Comparison of ENCODE assay signal across 12 mouse cellular contexts in genomic region chr8:91990952-91991351, GRCm38 (mm10).
A peak's percentile ranks its signal among the peaks of the same experiment; 100 is the strongest.
DNase-seq lines count a peak whose midpoint lies in the region; ATAC-seq and TF ChIP-seq lines count a peak whose summit lies in the region.
"Had no signal": no experiment of that assay in that cellular context is flagged by ENCODE, and none has a peak within 500 bp of the region (broad histone marks: within the 10 kb centered on the region; RNA-seq: fewer than 3 reads in every experiment).

No protein-coding gene starts in this region.

- H3K4me1 ChIP-seq in forebrain, embryonic 13.5 days: peaks cover 44% of the 10 kb centered on the region
- no peaks in the 10 kb centered on the region; the same call in 1 of the 2 replicates for H3K4me1 ChIP-seq in forebrain, postnatal 0 days (ENCODE audit: insufficient read depth)
- H3K4me1 ChIP-seq in kidney, embryonic 14.5 days (ENCODE audit: control insufficient read depth, insufficient read depth, low read length): 0 out of 2 replicates have a peak, but pooled peaks cover 3% of the 10 kb centered on the region
- peaks cover 48% of the 10 kb centered on the region for H3K4me1 ChIP-seq in midbrain, embryonic 15.5 days
- H3K4me1 ChIP-seq in intestine, embryonic 15.5 days (replicated peaks): 0 out of 2 replicates have a peak, but pooled peaks cover 3% of the 10 kb centered on the region

- TF ChIP-seq CTCF in forebrain, postnatal 0 days (IDR thresholded peaks at IDR 0.05; ENCODE audit: low read depth): no peak

- no peak overlapping the region for H3K4me3 ChIP-seq in forebrain, embryonic 13.5 days
- H3K4me3 ChIP-seq in forebrain, postnatal 0 days (ENCODE audit: low read depth, low read length): no peak overlapping the region
- no peak overlapping the region for H3K4me3 ChIP-seq in kidney, embryonic 14.5 days (ENCODE audit: low read length)
- H3K4me3 ChIP-seq in midbrain, embryonic 15.5 days: no peak overlapping the region
- H3K4me3 ChIP-seq in intestine, embryonic 15.5 days (replicated peaks): no peak overlapping the region
- H3K4me3 ChIP-seq: liver, embryonic 13.5 days had no signal

- peaks cover 84% of the 10 kb centered on the region for H3K27me3 ChIP-seq in forebrain, embryonic 13.5 days
- 0 out of 2 replicates have a peak, but pooled peaks cover 5% of the 10 kb centered on the region for H3K27me3 ChIP-seq in forebrain, postnatal 0 days (ENCODE audit: insufficient read depth, low read length)
- peaks cover 29% of the 10 kb centered on the region for H3K27me3 ChIP-seq in kidney, embryonic 14.5 days (ENCODE audit: control insufficient read depth, insufficient read depth, low read length)
- H3K27me3 ChIP-seq in midbrain, embryonic 15.5 days (replicated peaks): peaks cover 5% of the 10 kb centered on the region; the same call in 1 of the 2 replicates
- H3K27me3 ChIP-seq in intestine, embryonic 15.5 days (replicated peaks): peaks cover 4% of the 10 kb centered on the region; the same call in 1 of the 2 replicates

- intact Hi-C loops in heart, postnatal 10 days (cut with DNase I): no loop called here
- intact Hi-C loops in left cerebral cortex, postnatal 14 days (cut with DNase I): no loop called here

- no peak overlapping the region for H3K27ac ChIP-seq in forebrain, embryonic 13.5 days
- no peak overlapping the region for H3K27ac ChIP-seq in forebrain, postnatal 0 days (ENCODE audit: low read depth, low read length)
- no peak overlapping the region for H3K27ac ChIP-seq in kidney, embryonic 14.5 days (ENCODE audit: low read depth, low read length)
- peak overlapping the region; percentile 84 for H3K27ac ChIP-seq in midbrain, embryonic 15.5 days
- H3K27ac ChIP-seq in intestine, embryonic 15.5 days: no peak overlapping the region
- H3K27ac ChIP-seq: liver, embryonic 13.5 days; stomach, postnatal 0 days had no signal

- ATAC-seq in forebrain, embryonic 13.5 days: no peak
- no peak for ATAC-seq in forebrain, postnatal 0 days
- ATAC-seq in kidney, embryonic 14.5 days (ENCODE audit: low FRiP score, low TSS enrichment): no peak
- ATAC-seq in midbrain, embryonic 15.5 days (replicated peaks): no peak
- ATAC-seq in intestine, embryonic 15.5 days: no peak

- peak overlapping the region; percentile 48 for H3K4me2 ChIP-seq in forebrain, embryonic 13.5 days
- no peak overlapping the region for H3K4me2 ChIP-seq in forebrain, postnatal 0 days (ENCODE audit: low read depth)
- H3K4me2 ChIP-seq in kidney, embryonic 14.5 days (replicated peaks; ENCODE audit: low read depth, low read length): no peak overlapping the region
- peak overlapping the region; percentile 44 for H3K4me2 ChIP-seq in midbrain, embryonic 15.5 days
- H3K4me2 ChIP-seq in intestine, embryonic 15.5 days (replicated peaks): no peak overlapping the region

- H3K36me3 ChIP-seq in forebrain, embryonic 13.5 days (ENCODE audit: poor library complexity, severe bottlenecking): no peaks in the 10 kb centered on the region
- no peaks in the 10 kb centered on the region for H3K36me3 ChIP-seq in forebrain, postnatal 0 days (ENCODE audit: insufficient read depth)
- no peaks in the 10 kb centered on the region for H3K36me3 ChIP-seq in kidney, embryonic 14.5 days (ENCODE audit: control insufficient read depth, insufficient read depth, low read length)
- no peaks in the 10 kb centered on the region for H3K36me3 ChIP-seq in midbrain, embryonic 15.5 days (replicated peaks)
- H3K36me3 ChIP-seq in intestine, embryonic 15.5 days: no peaks in the 10 kb centered on the region
- H3K36me3 ChIP-seq: liver, embryonic 13.5 days had no signal

- no peak for DNase-seq in forebrain, postnatal 0 days
- peak; percentile 29 to 35 for DNase-seq in kidney, postnatal 36 days
- DNase-seq in heart, postnatal 10 days: peak; percentile 34 to 41
- no peak for DNase-seq in left cerebral cortex, postnatal 14 days (ENCODE audit: low spot score in 2 of 2)
- DNase-seq: adrenal gland, postnatal 14 days; liver, embryonic 13.5 days; right cerebral cortex, adult 18-20 months had no signal

- no peak overlapping the region for H3K9ac ChIP-seq in forebrain, embryonic 13.5 days
- no peak overlapping the region for H3K9ac ChIP-seq in forebrain, postnatal 0 days
- H3K9ac ChIP-seq in kidney, embryonic 14.5 days (ENCODE audit: low read depth, low read length): no peak overlapping the region
- H3K9ac ChIP-seq in midbrain, embryonic 15.5 days: no peak overlapping the region; the same call in 1 of the 2 replicates
- no peak overlapping the region for H3K9ac ChIP-seq in intestine, embryonic 15.5 days
- H3K9ac ChIP-seq: liver, embryonic 13.5 days had no signal

- WGBS in forebrain, embryonic 13.5 days: 26% methylated on average over 5 of the region's 5 CpGs
- 20% methylated on average over 5 of the region's 5 CpGs for WGBS in forebrain, postnatal 0 days
- WGBS in kidney, embryonic 14.5 days: 47% methylated on average over 5 of the region's 5 CpGs
- 14% methylated on average over 5 of the region's 5 CpGs for whole genome bisulfite sequencing in midbrain, embryonic 15.5 days
- 43% methylated on average over 5 of the region's 5 CpGs for WGBS in intestine, embryonic 15.5 days

- H3K9me3 ChIP-seq in forebrain, embryonic 13.5 days (replicated peaks): peaks cover 4% of the 10 kb centered on the region; the same call in 1 of the 2 replicates
- H3K9me3 ChIP-seq in forebrain, postnatal 0 days (ENCODE audit: low read length): no peaks in the 10 kb centered on the region
- H3K9me3 ChIP-seq in kidney, embryonic 14.5 days (ENCODE audit: control insufficient read depth, low read length): no peaks in the 10 kb centered on the region; the same call in 1 of the 2 replicates
- H3K9me3 ChIP-seq in midbrain, embryonic 15.5 days: no peaks in the 10 kb centered on the region; the same call in 1 of the 2 replicates
- no peaks in the 10 kb centered on the region for H3K9me3 ChIP-seq in intestine, embryonic 15.5 days
- H3K9me3 ChIP-seq: liver, embryonic 13.5 days had no signal

Comparison
In these comparisons a context has a peak if more than half of its experiments do, and no peak if none do; other contexts are left out.
1. H3K4me2 ChIP-seq: peak in forebrain, embryonic 13.5 days (single experiment) and midbrain, embryonic 15.5 days (single experiment); none in forebrain, postnatal 0 days (single experiment), kidney, embryonic 14.5 days (single experiment) and intestine, embryonic 15.5 days (single experiment).
2. DNase-seq: peak in kidney, postnatal 36 days (2 of 2) and heart, postnatal 10 days (2 of 2); none in forebrain, postnatal 0 days (single experiment) and left cerebral cortex, postnatal 14 days (0 of 2).